Mouse (Mus musculus) liver, postnatal 0 days (tissue): ENCODE results near the gene Krt83.

Experiments
- CTCF ChIP-seq: sonication (generic); IDR thresholded peaks from 2 replicates; pipeline ENCODE4 v1.5.1; 2016; ENCODE audit warnings: antibody characterized with exemption, low read depth
- EP300 ChIP-seq: IDR thresholded peaks from 2 replicates; pipeline ENCODE4 v1.6.1; 2016; ENCODE audit warnings: antibody characterized with exemption, low read depth, mild to moderate bottlenecking

GRCm38 (mm10) chr15:101522556-101523232, 31.4 kb upstream of the Krt83 start:
- no peak for TF ChIP-seq CTCF
- TF ChIP-seq EP300, result no peak
